Mouse (Mus musculus) heart, adult 2 months (tissue): ENCODE measurements around the gene Igsf11. TPM values are rescaled to one million over a fixed set of nuclear protein-coding genes. Genes with fewer than 3 reads are reported as not detected.

ENCODE experiments used
- DNase-seq, 2 experiments: peaks; one replicate each; pipeline ENCODE4 v3.0.0; 2021
- H3K27ac ChIP-seq: fragments of 200-600 bp; 2 replicates; pipeline ENCODE4 v1.8.1; 2022
- H3K27me3 ChIP-seq: fragments of 200-500 bp; 2 replicates; pipeline ENCODE4 v1.6.1; 2012; ENCODE audit warnings: mild to moderate bottlenecking, low read length, inconsistent platforms, mixed read lengths; ENCODE audit not compliant: control insufficient read depth, insufficient read depth
- H3K36me3 ChIP-seq: fragments of 200-500 bp; 2 replicates; pipeline ENCODE4 v1.6.1; 2012; ENCODE audit warnings: low read length, inconsistent platforms; ENCODE audit not compliant: control insufficient read depth, insufficient read depth
- H3K4me1 ChIP-seq: fragments of 200-500 bp; 2 replicates; pipeline ENCODE4 v1.6.1; 2011; ENCODE audit warnings: low read length; ENCODE audit not compliant: control insufficient read depth, insufficient read depth
- H3K4me3 ChIP-seq: fragments of 200-600 bp; 2 replicates; pipeline ENCODE4 v1.8.1; 2022
- H3K79me2 ChIP-seq: fragments of 200-500 bp; replicated peaks from 2 replicates; pipeline ENCODE4 v1.6.1; 2012; ENCODE audit warnings: mild to moderate bottlenecking, inconsistent platforms, low read length, moderate library complexity, mixed read lengths; ENCODE audit not compliant: control insufficient read depth, insufficient read depth
- H3K9ac ChIP-seq: fragments of 200-500 bp; 2 replicates; pipeline ENCODE4 v1.6.1; 2012; ENCODE audit warnings: low read depth, mild to moderate bottlenecking, control low read depth, inconsistent platforms, low read length, mixed read lengths
- CTCF ChIP-seq: fragments of 200-600 bp; IDR thresholded peaks from 2 replicates; pipeline ENCODE4 v1.8.1; 2022; ENCODE audit warnings: antibody characterized with exemption, mild to moderate bottlenecking, moderate library complexity
- EP300 ChIP-seq: fragments of 200-500 bp; IDR thresholded peaks from 2 replicates; pipeline ENCODE4 v1.6.1; 2011; ENCODE audit warnings: low read depth, low read length, control low read depth; ENCODE audit not compliant: insufficient read depth
- POLR2A ChIP-seq: fragments of 200-500 bp; IDR thresholded peaks from 2 replicates; pipeline ENCODE4 v1.6.1; 2011; ENCODE audit warnings: mild to moderate bottlenecking, low read depth, low read length, control low read depth; ENCODE audit not compliant: insufficient read depth
- WGBS: fragments of 180-500 bp; shearing (Covaris S2); methylation state at CpG from one replicate; pipeline ENCODE4 v1.1.7; 2018; 5-methylcytosine and 5-hydroxymethylcytosine counted together
- intact Hi-C: fragments of 180-260 bp; cut with DNase I; formaldehyde crosslinking; loops from one replicate; pipeline ENCODE4 v1.15.1; 2025
- polyA plus RNA-seq: library from polyadenylated mRNA; depleted of rRNA; stranded (reverse); fragments of >200 nt; gene quantifications from 2 replicates; pipeline ENCODE4 v1.2.3, GENCODE M21; 2012
- total RNA-seq, 2 experiments: library from RNA; stranded (reverse); gene quantifications; 2 replicates each; pipeline ENCODE4 v1.2.3; 2021

Igsf11 gene
- total and polyA plus RNA-seq, 3 experiments, result 0.48 to 1.0 (median 0.76) TPM

GRCm38 (mm10) chr16:38999298-38999697, 106.8 kb downstream of the Igsf11 start:
- no peaks in the 10 kb centered on the region for H3K79me2 ChIP-seq
- no peak overlapping the region for H3K9ac ChIP-seq
- H3K4me3 ChIP-seq, result no peak overlapping the region
- no peak for DNase-seq
- no peak for TF ChIP-seq CTCF
- TF ChIP-seq POLR2A, result no peak
- TF ChIP-seq EP300, result no peak
- no peaks in the 10 kb centered on the region for H3K27me3 ChIP-seq
- H3K27ac ChIP-seq, result no peak overlapping the region
- no peaks in the 10 kb centered on the region for H3K4me1 ChIP-seq
- no peaks in the 10 kb centered on the region for H3K36me3 ChIP-seq
- intact Hi-C loops, result no loop called here

DNA sequence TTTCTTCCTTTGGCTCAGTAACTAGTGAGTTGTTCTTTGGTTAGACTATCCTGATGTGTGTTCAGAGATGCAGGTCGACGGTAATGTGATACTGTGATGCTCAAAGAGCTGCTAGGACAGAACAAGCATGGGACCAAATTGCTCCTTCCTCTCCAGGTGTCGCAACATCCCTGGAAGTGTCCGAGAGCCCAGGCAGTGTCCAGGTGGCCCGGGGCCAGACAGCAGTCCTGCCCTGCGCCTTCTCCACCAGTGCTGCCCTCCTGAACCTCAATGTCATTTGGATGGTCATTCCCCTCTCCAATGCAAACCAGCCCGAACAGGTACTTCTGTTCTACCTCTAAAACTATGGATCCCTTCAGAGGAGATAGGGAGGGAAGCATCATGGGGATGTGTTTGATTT, 114.5 kb downstream of the Igsf11 start:
- WGBS, result 86% methylated on average over 7 of the region's 7 CpGs
- Histone ChIP-seq H3K4me1 (no peaks in the 10 kb centered on the region), H3K36me3 (no peaks in the 10 kb centered on the region), H3K4me3 (no peak overlapping the region), H3K9ac (no peak overlapping the region), H3K27ac (no peak overlapping the region), H3K79me2 (no peaks in the 10 kb centered on the region), H3K27me3 (no peaks in the 10 kb centered on the region)
- DNase-seq, result no peak
- TF ChIP-seq POLR2A (no peak), CTCF (no peak), EP300 (no peak)
- intact Hi-C loops, result no loop called here

DNA sequence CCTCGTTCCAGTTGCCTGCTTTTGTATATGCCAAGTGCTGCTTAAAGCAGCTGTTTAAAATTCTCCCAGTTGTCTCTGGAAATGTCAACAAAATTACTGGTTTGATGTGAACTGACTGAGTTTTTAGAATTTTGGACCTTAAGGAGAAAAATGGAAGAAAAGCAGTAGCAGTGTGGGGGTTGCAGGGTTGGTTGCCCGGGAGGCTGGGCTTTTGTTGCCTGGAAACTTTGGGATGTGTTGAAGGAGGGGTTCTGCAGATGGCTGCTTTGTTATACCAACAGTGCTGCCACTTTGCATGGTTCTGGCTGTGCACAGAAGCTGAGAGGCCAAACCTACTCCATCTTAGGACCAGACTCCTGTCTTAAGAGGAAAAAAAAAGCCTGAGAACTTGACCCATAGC, 127.0 kb downstream of the Igsf11 start:
- no peak overlapping the region for H3K9ac ChIP-seq
- H3K79me2 ChIP-seq, result no peaks in the 10 kb centered on the region
- 82% methylated on average over 2 of the region's 2 CpGs for WGBS
- no peaks in the 10 kb centered on the region for H3K4me1 ChIP-seq
- H3K27ac ChIP-seq, result no peak overlapping the region
- H3K36me3 ChIP-seq, result no peaks in the 10 kb centered on the region
- H3K27me3 ChIP-seq, result no peaks in the 10 kb centered on the region
- intact Hi-C loops, result no loop called here
- no peak for TF ChIP-seq EP300
- TF ChIP-seq POLR2A, result no peak
- no peak for TF ChIP-seq CTCF
- H3K4me3 ChIP-seq, result no peak overlapping the region
- DNase-seq, result no peak

DNA sequence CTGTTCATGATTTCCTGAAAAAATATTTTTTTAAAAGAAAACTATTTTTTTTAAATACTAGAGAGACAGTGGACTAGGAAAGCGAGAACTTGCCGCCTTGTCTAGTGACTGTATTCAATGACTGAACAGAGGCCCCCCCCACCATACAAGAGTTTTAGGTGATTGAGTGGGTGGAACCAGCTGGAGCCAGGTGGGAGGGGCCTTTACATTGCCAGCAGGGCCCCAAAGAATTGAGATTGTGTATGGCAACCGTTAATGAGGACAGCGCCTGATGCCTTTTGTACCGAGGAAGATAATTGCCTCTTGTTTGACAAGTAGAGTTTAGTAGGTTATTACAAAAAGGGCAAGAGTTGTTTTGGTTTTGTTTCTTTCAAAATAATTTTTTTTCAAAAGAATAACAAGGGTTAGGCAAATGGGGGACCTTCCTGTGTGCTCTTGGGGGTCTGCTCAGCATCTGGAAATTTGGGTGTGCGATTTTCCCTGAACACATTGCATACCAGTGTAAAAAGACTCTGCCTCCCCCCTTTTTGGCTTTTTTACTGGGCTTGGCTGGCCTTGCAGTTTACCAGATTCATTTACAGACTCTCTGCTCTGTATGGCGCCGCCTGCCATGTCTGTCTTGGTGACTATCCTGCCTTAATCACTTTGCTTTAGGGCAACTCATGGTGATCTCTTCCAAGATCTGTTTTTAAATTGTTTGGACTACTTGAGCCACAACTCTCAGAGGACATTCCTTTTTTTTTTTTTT, 133.7 kb downstream of the Igsf11 start:
- H3K27me3 ChIP-seq, result no peaks in the 10 kb centered on the region
- no peak for DNase-seq
- no peak overlapping the region for H3K27ac ChIP-seq
- H3K79me2 ChIP-seq, result no peaks in the 10 kb centered on the region
- no peaks in the 10 kb centered on the region for H3K4me1 ChIP-seq
- H3K36me3 ChIP-seq, result no peaks in the 10 kb centered on the region
- intact Hi-C loops, result no loop called here
- H3K9ac ChIP-seq, result no peak overlapping the region
- no peak for TF ChIP-seq POLR2A
- no peak for TF ChIP-seq EP300
- no peak for TF ChIP-seq CTCF
- no peak overlapping the region for H3K4me3 ChIP-seq
- 87% methylated on average over 8 of the region's 8 CpGs for WGBS

- TF ChIP-seq CTCF (no peak), EP300 (no peak), POLR2A (no peak)
- H3K79me2 ChIP-seq, result no peaks in the 10 kb centered on the region
- H3K4me3 ChIP-seq, result no peak overlapping the region
- no peak overlapping the region for H3K27ac ChIP-seq
- no peaks in the 10 kb centered on the region for H3K36me3 ChIP-seq
- intact Hi-C loops, result no loop called here
- no peak for DNase-seq
- no peak overlapping the region for H3K9ac ChIP-seq
- 83% methylated on average over 2 of the region's 2 CpGs for WGBS
- no peaks in the 10 kb centered on the region for H3K4me1 ChIP-seq
- no peaks in the 10 kb centered on the region for H3K27me3 ChIP-seq
These were observed 138.9 kb downstream of the Igsf11 start for GRCm38 (mm10) chr16:39031350-39031749.

GRCm38 (mm10) chr16:39037257-39037656, 144.8 kb downstream of the Igsf11 start:
- DNase-seq, result no peak
- no peaks in the 10 kb centered on the region for H3K27me3 ChIP-seq
- H3K36me3 ChIP-seq, result no peaks in the 10 kb centered on the region
- no peaks in the 10 kb centered on the region for H3K79me2 ChIP-seq
- TF ChIP-seq POLR2A (no peak), EP300 (no peak), CTCF (no peak)
- H3K4me1 ChIP-seq, result no peaks in the 10 kb centered on the region
- H3K4me3 ChIP-seq, result no peak overlapping the region
- whole genome bisulfite sequencing, result 49% methylated on average over 4 of the region's 4 CpGs
- intact Hi-C loops, result no loop called here
- H3K9ac ChIP-seq, result no peak overlapping the region
- H3K27ac ChIP-seq, result no peak overlapping the region
